Mouse (Mus musculus) testis, adult 2 months (tissue): ENCODE data around the gene Itgav.

ENCODE experiments used
- CTCF ChIP-seq: fragments of 200-500 bp; IDR thresholded peaks from 2 replicates; pipeline ENCODE4 v1.5.1; 2012; ENCODE audit warnings: low read depth, mild to moderate bottlenecking, inconsistent platforms, low read length, moderate library complexity; ENCODE audit not compliant: control insufficient read depth, insufficient read depth, insufficient replicate concordance
- POLR2A ChIP-seq: fragments of 200-500 bp; IDR thresholded peaks from 2 replicates; pipeline ENCODE4 v1.6.1; 2012; ENCODE audit warnings: low read depth, mild to moderate bottlenecking, inconsistent platforms, low read length, moderate library complexity; ENCODE audit not compliant: control insufficient read depth

DNA sequence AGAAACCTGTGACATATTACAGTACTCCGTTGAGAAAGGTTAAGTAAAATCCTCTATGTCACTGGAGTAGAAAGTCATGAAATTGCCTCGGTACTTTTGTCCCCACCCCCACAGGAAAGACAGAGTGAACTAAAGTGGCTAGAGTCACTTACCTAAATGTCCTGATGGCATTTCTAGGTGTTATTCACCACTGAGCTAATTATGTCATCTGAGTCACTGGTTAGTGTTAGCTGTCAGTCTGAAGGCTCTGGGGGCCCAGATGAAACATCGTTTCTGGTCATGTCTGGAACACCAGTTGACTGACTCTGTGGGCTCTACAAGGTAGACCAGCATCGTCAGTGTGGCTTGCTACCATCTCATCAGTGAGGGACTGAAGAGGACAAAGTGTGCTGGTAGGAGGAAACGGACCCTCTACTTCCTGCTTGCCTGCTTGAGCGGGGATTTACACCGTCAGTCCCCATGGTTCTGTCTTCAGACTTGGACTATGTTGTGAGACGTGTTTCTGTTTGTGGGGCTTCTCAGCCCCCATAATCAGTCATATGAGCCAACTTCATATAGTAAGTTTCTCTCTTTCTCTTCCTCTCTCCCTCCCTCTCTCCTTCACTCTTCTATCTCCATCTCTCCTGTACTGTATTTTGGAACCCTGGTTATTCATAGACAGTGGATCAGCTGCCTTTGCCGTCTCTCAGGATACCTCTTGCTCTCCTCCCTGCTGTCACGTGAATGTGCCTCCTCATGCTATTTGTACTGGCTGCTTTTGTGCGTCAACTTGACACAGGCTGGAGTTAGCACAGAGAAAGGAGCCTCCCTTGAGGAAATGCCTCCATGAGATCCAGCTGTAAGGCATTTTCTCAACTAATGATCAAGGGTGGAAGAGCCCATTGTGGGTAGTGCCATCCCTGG, 28.6 kb upstream of the Itgav start:
- no peak for TF ChIP-seq CTCF
- TF ChIP-seq POLR2A: no peak
